Mouse (Mus musculus) midbrain, embryonic 16.5 days (tissue): ENCODE measurements around the gene C1qb. TPM values are rescaled to one million over a fixed set of nuclear protein-coding genes. Genes with fewer than 3 reads are reported as not detected.

Source experiments
- ATAC-seq: fragments of 200-750 bp; cut with Nextera tagmentation; 2 replicates; pipeline ENCODE4 v1.8.0; 2017; ENCODE audit warnings: moderate TSS enrichment
- H3K27ac ChIP-seq: fragments of 300-500 bp; sonication (generic); 2 replicates; pipeline ENCODE4 v1.5.1; 2014; ENCODE audit warnings: mild to moderate bottlenecking, low read length, mixed read lengths
- H3K27me3 ChIP-seq: fragments of 300-500 bp; sonication (generic); 2 replicates; pipeline ENCODE4 v1.6.1; 2014; ENCODE audit warnings: low read depth, low read length, mixed read lengths; ENCODE audit not compliant: control insufficient read depth, insufficient read depth
- H3K36me3 ChIP-seq: fragments of 300-500 bp; sonication (generic); 2 replicates; pipeline ENCODE4 v1.6.1; 2014; ENCODE audit warnings: mild to moderate bottlenecking, low read length, moderate library complexity, mixed read lengths; ENCODE audit not compliant: control insufficient read depth, insufficient read depth
- H3K4me1 ChIP-seq: fragments of 300-500 bp; sonication (generic); 2 replicates; pipeline ENCODE4 v1.6.1; 2014; ENCODE audit warnings: mild to moderate bottlenecking, low read length, mixed read lengths; ENCODE audit not compliant: control insufficient read depth, insufficient read depth
- H3K4me2 ChIP-seq: fragments of 300-500 bp; sonication (generic); 2 replicates; pipeline ENCODE4 v1.6.1; 2014; ENCODE audit warnings: mild to moderate bottlenecking, low read length, mixed read lengths
- H3K4me3 ChIP-seq: fragments of 300-500 bp; sonication (generic); 2 replicates; pipeline ENCODE4 v1.5.1; 2014; ENCODE audit warnings: low read depth, mild to moderate bottlenecking, low read length, moderate library complexity, mixed read lengths
- H3K9ac ChIP-seq: fragments of 300-500 bp; sonication (generic); 2 replicates; pipeline ENCODE4 v1.6.1; 2014; ENCODE audit warnings: low read depth, low read length, mixed read lengths
- H3K9me3 ChIP-seq: fragments of 300-500 bp; sonication (generic); replicated peaks from 2 replicates; pipeline ENCODE4 v1.6.1; 2014; ENCODE audit warnings: mild to moderate bottlenecking, low read length, mixed read lengths; ENCODE audit not compliant: control insufficient read depth, poor library complexity, severe bottlenecking
- WGBS: fragments of 180-500 bp; shearing (Covaris S2); extraction: QIAGEN DNeasy Blood & Tissue Kit; methylation state at CpG from one replicate; pipeline ENCODE4 v1.1.7; 2014; 5-methylcytosine and 5-hydroxymethylcytosine counted together
- polyA plus RNA-seq: library from polyadenylated mRNA; unstranded; fragments of >200 nt; fragmentation: Nextera tagmentation; extraction: Ambion mirVana; gene quantifications from 2 replicates; pipeline ENCODE4 v1.2.1, GENCODE M21; 2015

The C1qb gene
- polyA plus RNA-seq, 1 experiment from 2014 or later, result 40.8 TPM

- H3K4me1 ChIP-seq, result peaks cover 24% of the 10 kb centered on the region
- H3K36me3 ChIP-seq, result no peaks in the 10 kb centered on the region
- H3K27me3 ChIP-seq, result no peaks in the 10 kb centered on the region; the same call in 1 of the 2 replicates
- H3K9ac ChIP-seq, result no peak overlapping the region
- no peak overlapping the region for H3K4me3 ChIP-seq
- H3K27ac ChIP-seq, result peak overlapping the region; percentile 47
- ATAC-seq, result no peak
- H3K4me2 ChIP-seq, result no peak overlapping the region
- H3K9me3 ChIP-seq, result no peaks in the 10 kb centered on the region
- 40% methylated on average over 20 of the region's 20 CpGs for WGBS
Observed at GRCm38 (mm10) chr4:136916359-136917164, 30.6 kb upstream of the C1qb start.

GRCm38 (mm10) chr4:136912841-136913240, 26.9 kb upstream of the C1qb start:
- no peak overlapping the region; the same call in 1 of the 2 replicates for H3K9ac ChIP-seq
- peaks cover 4% of the 10 kb centered on the region for H3K27me3 ChIP-seq
- H3K4me1 ChIP-seq, result peaks cover 30% of the 10 kb centered on the region
- ATAC-seq, result no peak
- peak overlapping the region; percentile 44; the same call in 1 of the 2 replicates for H3K27ac ChIP-seq
- WGBS, result 13% methylated on average over 9 of the region's 9 CpGs
- H3K4me2 ChIP-seq, result peak overlapping the region; percentile 6; the same call in 1 of the 2 replicates
- no peak overlapping the region for H3K4me3 ChIP-seq
- no peaks in the 10 kb centered on the region for H3K36me3 ChIP-seq
- no peaks in the 10 kb centered on the region for H3K9me3 ChIP-seq

- no peak overlapping the region for H3K9ac ChIP-seq
- peaks cover 25% of the 10 kb centered on the region for H3K4me1 ChIP-seq
- 0 out of 2 replicates have a peak, but pooled peaks have one; percentile 7 for ATAC-seq
- no peaks in the 10 kb centered on the region for H3K36me3 ChIP-seq
- H3K4me2 ChIP-seq, result peak overlapping the region; percentile 32
- no peaks in the 10 kb centered on the region for H3K9me3 ChIP-seq
- H3K27ac ChIP-seq, result no peak overlapping the region
- H3K4me3 ChIP-seq, result no peak overlapping the region
- 41% methylated on average over 9 of the region's 9 CpGs for WGBS
- peaks cover 6% of the 10 kb centered on the region for H3K27me3 ChIP-seq
Observed at GRCm38 (mm10) chr4:136911804-136912203, 25.8 kb upstream of the C1qb start.

GRCm38 (mm10) chr4:136911211-136911646, 25.2 kb upstream of the C1qb start:
- Histone ChIP-seq H3K9ac (0 out of 2 replicates have a peak overlapping the region, but pooled peaks have one; percentile 33), H3K27me3 (peaks cover 10% of the 10 kb centered on the region), H3K4me2 (peak overlapping the region; percentile 32), H3K27ac (0 out of 2 replicates have a peak overlapping the region, but pooled peaks have one; percentile 13), H3K4me3 (peak overlapping the region; percentile 20), H3K9me3 (no peaks in the 10 kb centered on the region), H3K36me3 (no peaks in the 10 kb centered on the region), H3K4me1 (peaks cover 21% of the 10 kb centered on the region)
- WGBS, result under 1% methylated on average over 17 of the region's 17 CpGs
- peak; percentile 69 for ATAC-seq

- Histone ChIP-seq H3K27ac (no peak overlapping the region), H3K4me3 (no peak overlapping the region), H3K27me3 (peaks cover 15% of the 10 kb centered on the region; the same call in 1 of the 2 replicates), H3K9me3 (no peaks in the 10 kb centered on the region), H3K4me2 (no peak overlapping the region), H3K36me3 (no peaks in the 10 kb centered on the region), H3K9ac (no peak overlapping the region), H3K4me1 (peaks cover 28% of the 10 kb centered on the region)
- ATAC-seq, result no peak
Observed at GRCm38 (mm10) chr4:136907809-136908208, 21.8 kb upstream of the C1qb start.

- H3K9me3 ChIP-seq, result no peaks in the 10 kb centered on the region
- H3K4me3 ChIP-seq, result no peak overlapping the region
- H3K9ac ChIP-seq, result no peak overlapping the region
- 14% methylated on average over 7 of the region's 7 CpGs for WGBS
- H3K36me3 ChIP-seq, result no peaks in the 10 kb centered on the region
- peaks cover 15% of the 10 kb centered on the region; the same call in 1 of the 2 replicates for H3K27me3 ChIP-seq
- no peak overlapping the region for H3K4me2 ChIP-seq
- no peak for ATAC-seq
- H3K27ac ChIP-seq, result no peak overlapping the region
- H3K4me1 ChIP-seq, result peaks cover 21% of the 10 kb centered on the region
Observed at GRCm38 (mm10) chr4:136907033-136907432, 21.0 kb upstream of the C1qb start.

GRCm38 (mm10) chr4:136904767-136905539, 19.0 kb upstream of the C1qb start:
- Histone ChIP-seq H3K27me3 (peaks cover 11% of the 10 kb centered on the region; the same call in 1 of the 2 replicates), H3K4me2 (peak overlapping the region; percentile 42), H3K9ac (peak overlapping the region; percentile 28), H3K27ac (no peak overlapping the region), H3K36me3 (no peaks in the 10 kb centered on the region), H3K9me3 (no peaks in the 10 kb centered on the region), H3K4me3 (no peak overlapping the region), H3K4me1 (peaks cover 9% of the 10 kb centered on the region)
- WGBS, result 3% methylated on average over 22 of the region's 23 CpGs
- ATAC-seq, result peak; percentile 51; the same call in 1 of the 2 replicates

GRCm38 (mm10) chr4:136899154-136899553, 13.2 kb upstream of the C1qb start:
- Histone ChIP-seq H3K4me3 (no peak overlapping the region), H3K4me1 (peaks cover 5% of the 10 kb centered on the region; the same call in 1 of the 2 replicates), H3K9me3 (no peaks in the 10 kb centered on the region), H3K9ac (no peak overlapping the region), H3K27me3 (peaks cover 24% of the 10 kb centered on the region), H3K4me2 (no peak overlapping the region), H3K27ac (no peak overlapping the region), H3K36me3 (no peaks in the 10 kb centered on the region)
- no peak for ATAC-seq
- 69% methylated on average over 7 of the region's 7 CpGs for WGBS
